Mouse (Mus musculus) thymus, postnatal 25 days (tissue): ENCODE data around the gene Zbtb2.
A peak's percentile ranks its signal among the peaks of the same experiment; 100 is the strongest.

Experiments used
- DNase-seq: peaks from one replicate; pipeline ENCODE4 v3.0.0; 2022

Gene Zbtb2

GRCm38 (mm10) chr10:4384244-4384643 is 3.7 kb downstream of the Zbtb2 start:
- no peak for DNase-seq

GRCm38 (mm10) chr10:4380748-4381147 is 7.2 kb downstream of the Zbtb2 start:
- no peak for DNase-seq

GRCm38 (mm10) chr10:4376931-4377330 is 11.0 kb downstream of the Zbtb2 start:
- DNase-seq: no peak

DNA sequence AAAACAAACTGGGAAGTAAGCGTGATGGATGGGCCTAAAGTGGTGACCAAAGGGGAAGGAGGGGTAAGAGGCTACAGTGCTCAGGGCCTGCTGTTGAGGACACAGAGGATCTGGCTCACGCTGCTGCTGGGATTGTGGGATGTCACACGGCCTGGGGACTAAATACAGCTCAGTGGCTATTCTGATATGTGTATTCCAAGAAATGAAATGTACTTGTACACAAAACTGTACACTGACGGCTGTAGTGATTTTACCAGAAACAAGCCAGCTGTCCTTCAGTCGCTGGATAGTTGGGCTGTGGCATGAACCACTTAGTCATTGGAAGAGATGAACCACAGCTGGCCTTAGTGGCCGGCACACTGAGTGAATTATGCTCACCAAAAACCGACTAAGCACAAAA is 11.4 kb downstream of the Zbtb2 start:
- DNase-seq: no peak

DNA sequence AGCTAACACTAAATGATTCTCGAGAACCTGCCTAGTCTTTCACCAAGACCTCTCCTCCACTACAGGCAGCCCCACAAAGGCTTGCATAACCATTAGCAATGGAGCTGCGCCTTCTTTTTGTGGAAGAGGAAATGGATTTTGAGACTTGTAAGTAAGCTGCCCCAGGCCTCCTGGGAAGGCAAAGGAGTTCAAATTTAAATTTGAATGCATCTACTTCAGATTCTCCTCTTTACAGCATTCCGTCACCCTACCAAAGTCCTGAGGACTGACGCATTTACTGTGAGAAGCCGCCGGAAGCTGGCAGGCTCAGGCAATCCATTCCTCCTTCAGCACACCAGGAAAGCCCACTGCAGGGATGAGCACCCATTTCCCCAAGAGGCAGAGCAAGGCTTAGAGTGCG is 12.6 kb downstream of the Zbtb2 start:
- no peak for DNase-seq

- DNase-seq: no peak
Measured at GRCm38 (mm10) chr10:4374734-4375133, 13.2 kb downstream of the Zbtb2 start.

DNA sequence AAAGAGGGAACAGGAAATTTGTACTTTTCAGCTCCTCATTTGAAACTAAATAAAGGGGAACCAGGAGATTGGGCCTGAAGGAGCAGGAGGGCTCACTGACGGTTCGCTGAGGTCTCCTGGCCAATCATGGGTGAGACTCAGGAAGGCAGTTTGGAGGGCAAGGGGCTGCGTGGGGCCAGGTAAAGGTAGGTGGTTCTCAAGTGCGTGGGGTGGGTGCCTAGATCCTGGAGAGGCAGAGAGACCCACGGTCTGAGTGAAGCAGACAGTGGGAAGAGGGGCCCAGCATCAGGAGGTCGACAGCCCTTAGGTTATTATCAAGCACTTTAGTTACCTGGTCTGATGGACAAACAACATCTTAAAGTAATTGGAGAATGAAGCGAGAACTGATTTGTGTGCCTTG is 13.7 kb downstream of the Zbtb2 start:
- no peak for DNase-seq

GRCm38 (mm10) chr10:4373558-4373957 is 14.3 kb downstream of the Zbtb2 start:
- no peak for DNase-seq

- DNase-seq: peak; percentile 47
Measured at GRCm38 (mm10) chr10:4372011-4372410, 15.9 kb downstream of the Zbtb2 start.

DNA sequence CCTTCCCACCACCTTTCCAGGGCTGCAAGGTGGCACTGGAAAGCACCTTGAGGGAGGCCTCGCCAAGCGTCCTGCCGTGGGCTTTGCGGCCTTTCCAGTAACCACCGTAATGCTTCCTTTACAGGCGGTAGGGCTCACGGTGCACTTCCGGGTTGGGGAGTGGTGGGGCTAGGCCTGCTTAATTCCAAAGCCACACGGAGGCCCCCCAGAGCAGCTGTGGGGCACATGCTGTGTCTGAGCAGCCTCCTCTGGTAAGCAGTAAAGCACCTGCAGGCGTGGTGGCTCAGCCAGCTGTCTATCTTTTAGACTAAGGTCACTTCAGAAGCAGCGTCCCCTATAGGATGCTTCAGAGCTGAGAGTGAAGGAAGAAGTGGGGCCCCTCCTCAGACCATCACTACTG is 17.8 kb downstream of the Zbtb2 start:
- DNase-seq: peak; percentile 41

- no peak for DNase-seq
Measured at GRCm38 (mm10) chr10:4364618-4365017, 23.3 kb downstream of the Zbtb2 start.

GRCm38 (mm10) chr10:4357435-4357834 is 30.5 kb downstream of the Zbtb2 start:
- peak; percentile 23 for DNase-seq

GRCm38 (mm10) chr10:4356640-4357039 is 31.3 kb downstream of the Zbtb2 start:
- DNase-seq: peak; percentile 25

DNA sequence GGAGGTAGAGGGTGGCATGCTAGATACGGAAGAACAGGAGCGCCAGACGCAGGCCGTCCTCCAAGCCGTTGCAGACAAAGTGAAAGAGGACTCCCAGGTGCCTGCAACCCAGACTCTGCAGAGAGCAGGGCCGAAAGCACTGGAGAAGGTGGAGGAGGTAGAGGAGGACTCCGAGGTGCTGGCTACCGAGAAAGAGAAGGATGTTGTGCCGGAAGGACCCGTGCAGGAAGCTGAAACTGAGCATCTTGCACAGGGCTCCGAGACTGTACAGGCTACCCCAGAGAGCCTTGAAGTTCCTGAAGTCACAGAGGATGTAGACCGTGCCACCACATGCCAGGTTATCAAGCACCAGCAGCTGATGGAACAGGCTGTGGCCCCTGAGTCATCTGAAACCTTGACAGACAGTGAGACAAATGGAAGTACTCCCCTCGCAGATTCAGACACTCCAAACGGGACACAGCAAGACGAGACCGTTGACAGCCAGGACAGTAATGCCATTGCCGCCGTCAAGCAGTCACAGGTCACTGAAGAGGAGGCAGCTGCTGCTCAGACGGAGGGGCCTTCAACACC is 31.9 kb downstream of the Zbtb2 start:
- peak; percentile 52 for DNase-seq

GRCm38 (mm10) chr10:4354371-4355260 is 33.3 kb downstream of the Zbtb2 start:
- DNase-seq: no peak

- no peak for DNase-seq
Measured at GRCm38 (mm10) chr10:4347591-4347990, 40.3 kb downstream of the Zbtb2 start.

DNA sequence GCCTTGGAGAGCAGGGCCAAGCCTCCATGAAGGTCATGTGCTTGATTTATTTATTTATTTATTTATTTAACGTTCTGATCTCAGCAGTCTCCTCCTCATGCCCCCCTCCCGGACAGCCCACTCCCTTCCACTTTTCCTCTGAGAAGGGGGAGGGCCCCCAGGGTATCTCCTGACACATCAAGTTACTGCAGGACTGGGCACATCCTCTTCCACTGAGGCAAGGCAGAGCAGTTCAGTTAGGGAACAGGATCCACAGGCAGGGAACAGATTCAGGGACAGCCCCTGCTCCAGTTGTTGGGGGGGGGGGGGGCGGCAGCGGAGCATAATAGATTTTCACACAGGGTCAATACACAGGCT is 40.8 kb downstream of the Zbtb2 start:
- DNase-seq: no peak

GRCm38 (mm10) chr10:4346489-4347135 is 41.3 kb downstream of the Zbtb2 start:
- peak; percentile 87 for DNase-seq

DNA sequence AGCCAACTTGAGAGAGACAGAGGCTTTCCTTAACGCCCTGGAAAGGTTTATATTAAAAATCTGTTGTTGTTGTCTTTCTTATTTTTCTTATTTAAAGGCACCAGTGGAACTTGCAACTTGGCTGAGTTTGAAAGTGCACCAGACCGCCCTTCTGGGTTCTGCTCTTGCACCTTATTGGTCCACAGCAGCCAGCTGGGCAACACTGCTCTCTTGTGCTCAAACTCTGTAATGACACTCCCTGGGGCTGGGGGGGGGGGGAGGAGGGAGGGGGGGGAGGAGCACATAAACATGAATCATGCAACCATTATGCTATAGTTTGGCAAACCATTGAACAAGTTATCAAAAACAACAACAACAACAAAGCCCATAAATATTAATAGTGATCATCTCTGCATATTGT is 46.5 kb downstream of the Zbtb2 start:
- DNase-seq: peak; percentile 59

- no peak for DNase-seq
Measured at GRCm38 (mm10) chr10:4338863-4339461, 48.9 kb downstream of the Zbtb2 start.

DNA sequence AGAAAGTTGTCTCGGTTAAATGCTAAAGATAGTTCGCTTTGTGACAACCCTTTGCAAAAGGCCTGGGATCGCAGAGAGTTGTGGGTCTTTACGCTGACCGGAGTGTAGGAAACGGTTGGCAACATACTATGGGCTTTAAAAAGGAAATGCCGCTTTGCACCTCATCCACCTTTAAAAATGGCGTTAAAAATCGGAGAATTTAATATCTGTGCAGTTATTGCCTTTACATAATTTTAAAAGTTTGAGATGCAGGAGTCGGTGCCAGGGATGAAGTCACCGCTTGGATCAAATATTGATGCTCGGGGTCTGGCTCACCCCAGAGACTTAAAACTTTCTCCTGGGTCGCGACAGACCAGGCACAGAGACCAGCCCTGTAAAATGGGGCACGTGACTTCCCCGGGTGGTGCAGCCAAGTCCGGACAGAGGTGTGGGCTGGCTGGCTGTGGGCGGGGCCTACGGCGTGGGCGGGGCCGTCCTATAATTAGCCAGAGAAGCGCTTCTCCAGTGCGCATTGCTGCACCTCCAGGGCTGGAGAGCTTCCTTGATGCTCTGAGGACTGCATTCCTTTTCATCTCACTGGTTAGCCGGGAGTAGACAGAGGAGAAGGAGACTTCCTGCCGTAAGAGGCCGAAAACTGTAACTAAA is 53.7 kb downstream of the Zbtb2 start:
- peak; percentile 59 for DNase-seq

DNA sequence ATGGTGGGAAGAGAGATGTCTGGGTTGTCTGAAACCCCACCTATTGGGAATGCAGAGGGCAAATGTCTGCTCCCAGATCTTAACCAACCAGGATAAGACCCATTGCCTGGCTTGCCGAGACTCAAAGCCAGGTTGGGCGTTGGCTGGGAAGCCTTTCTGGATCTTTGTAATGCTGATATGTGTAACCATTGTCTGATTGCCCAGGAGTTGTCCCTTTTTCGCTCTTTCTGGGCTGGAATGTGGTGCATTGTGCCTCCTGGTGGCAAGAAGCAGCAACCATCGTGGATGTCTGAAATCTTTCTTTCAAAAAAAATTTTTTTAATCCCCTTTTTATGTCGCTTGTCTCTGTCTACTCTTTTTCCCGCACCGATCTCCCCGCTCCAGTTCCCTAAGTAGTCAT is 54.6 kb downstream of the Zbtb2 start:
- DNase-seq: peak; percentile 53
